Mouse (Mus musculus): ENCODE data around the gene Ppp1r1b.

Gene Ppp1r1b

GRCm38 (mm10) chr11:98347385-98348082 lies 670 bp upstream of the Ppp1r1b start:
- peak in 1 of 2 experiments; percentile 39 for DNase-seq

- no peak for DNase-seq
These were observed 1.1 kb downstream of the Ppp1r1b start for GRCm38 (mm10) chr11:98349308-98349707.

DNA sequence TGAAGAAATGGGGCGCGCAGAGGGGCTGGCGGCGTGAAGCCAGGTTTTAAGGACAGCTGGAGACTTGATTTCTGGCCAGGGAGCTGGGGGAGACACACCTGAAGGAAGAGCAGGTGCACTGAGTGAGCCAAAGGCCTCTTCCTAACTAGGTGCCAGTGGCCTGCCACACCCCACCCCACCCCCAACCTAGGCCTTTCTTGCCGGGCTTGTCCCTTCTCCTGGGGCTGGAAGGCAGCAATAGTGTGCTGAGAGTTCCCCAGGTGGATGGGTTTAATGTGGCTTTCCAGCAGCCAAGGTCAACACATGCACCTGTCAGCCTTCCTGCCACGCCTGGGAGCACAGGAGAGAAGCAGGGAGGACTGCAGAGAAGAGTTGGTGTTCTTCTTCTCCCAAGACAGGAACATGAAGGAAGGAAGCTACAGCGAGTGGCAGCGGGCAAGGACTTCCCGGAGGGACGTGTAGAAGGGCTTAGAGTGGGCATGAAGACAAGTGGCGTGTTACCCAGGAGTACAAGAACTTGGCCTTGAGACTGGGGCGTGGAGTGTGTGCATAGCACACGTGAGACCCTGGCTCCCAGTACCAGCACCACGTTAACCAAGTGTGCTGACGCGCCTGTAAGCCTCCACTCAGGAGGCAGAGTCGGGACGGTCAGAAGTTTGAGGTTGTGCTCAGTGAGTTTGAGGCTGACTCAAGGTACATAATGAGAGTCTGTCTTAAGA lies 4.2 kb downstream of the Ppp1r1b start:
- peak in 1 of 2 experiments; percentile 45 for DNase-seq

GRCm38 (mm10) chr11:98353651-98354211 lies 5.5 kb downstream of the Ppp1r1b start:
- peak in 1 of 2 experiments; percentile 74 for DNase-seq

- no peak for DNase-seq
These were observed 6.2 kb downstream of the Ppp1r1b start for GRCm38 (mm10) chr11:98354445-98354844.

DNA sequence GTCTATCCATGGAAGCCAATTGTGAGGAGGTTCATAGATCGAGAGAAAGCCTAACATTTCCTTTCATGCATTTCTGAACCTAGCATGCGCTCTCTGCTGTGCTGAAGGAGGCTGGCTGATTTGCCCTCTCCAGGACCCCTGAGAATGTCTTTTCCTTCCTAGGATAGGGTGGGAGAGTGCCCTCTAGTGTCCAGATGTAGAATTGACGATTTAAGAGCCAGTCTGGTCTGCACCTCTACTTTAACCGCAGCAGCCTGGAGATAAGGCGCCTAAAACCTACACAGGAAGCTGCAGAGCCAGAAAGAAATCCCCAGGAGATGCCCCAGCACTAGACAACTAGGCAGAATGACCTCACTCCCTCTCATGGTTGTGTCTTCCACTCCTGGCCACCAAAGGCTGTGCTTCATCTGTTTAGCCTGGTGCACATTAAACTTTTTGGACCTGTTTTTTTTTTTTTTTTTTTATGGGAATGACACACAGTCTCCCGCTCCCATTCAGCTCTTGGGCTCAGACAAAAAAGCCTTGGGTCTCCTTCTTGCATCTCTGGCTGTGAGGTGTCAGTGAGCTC lies 7.6 kb downstream of the Ppp1r1b start:
- DNase-seq: peak in 1 of 2 experiments; percentile 69

GRCm38 (mm10) chr11:98356625-98357394 lies 8.6 kb downstream of the Ppp1r1b start:
- DNase-seq: no peak

DNA sequence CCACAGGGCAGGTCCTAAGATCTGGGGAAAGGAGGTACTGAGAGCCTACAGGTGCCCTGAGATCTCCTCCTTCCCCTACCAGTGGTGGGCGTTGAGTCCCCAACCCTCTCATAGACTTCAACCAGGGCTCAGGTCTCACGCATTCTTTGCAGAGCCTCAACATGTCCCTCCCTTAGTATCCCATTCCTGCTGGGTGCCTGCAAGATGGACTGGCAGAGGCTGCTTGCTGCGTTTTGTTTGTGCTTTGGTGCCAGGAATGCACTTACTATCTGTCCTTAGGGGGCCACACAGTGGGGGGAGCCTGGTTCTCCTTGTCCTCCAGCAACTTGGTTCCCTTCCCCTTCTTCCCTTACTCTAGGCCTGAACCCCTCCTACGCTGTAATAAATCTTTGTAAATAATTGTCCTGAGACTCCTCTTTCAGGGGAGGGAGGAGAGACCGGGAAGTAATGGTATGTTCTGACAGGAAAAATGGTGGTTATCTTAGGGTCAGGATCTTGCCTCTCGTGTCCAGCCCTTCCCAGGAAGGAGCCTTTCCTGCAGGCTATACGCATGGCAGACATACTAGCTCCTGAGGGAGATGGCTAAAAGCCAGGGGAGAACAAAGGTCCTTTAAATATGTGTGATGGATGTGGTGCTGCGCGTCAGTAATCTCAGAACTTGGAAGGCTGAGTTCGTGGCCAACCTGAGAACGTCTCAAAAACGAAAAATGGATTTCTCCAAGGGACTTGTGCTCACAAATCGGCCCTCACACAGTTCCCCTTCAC lies 9.4 kb downstream of the Ppp1r1b start:
- peak in 1 of 2 experiments; percentile 57 for DNase-seq

DNA sequence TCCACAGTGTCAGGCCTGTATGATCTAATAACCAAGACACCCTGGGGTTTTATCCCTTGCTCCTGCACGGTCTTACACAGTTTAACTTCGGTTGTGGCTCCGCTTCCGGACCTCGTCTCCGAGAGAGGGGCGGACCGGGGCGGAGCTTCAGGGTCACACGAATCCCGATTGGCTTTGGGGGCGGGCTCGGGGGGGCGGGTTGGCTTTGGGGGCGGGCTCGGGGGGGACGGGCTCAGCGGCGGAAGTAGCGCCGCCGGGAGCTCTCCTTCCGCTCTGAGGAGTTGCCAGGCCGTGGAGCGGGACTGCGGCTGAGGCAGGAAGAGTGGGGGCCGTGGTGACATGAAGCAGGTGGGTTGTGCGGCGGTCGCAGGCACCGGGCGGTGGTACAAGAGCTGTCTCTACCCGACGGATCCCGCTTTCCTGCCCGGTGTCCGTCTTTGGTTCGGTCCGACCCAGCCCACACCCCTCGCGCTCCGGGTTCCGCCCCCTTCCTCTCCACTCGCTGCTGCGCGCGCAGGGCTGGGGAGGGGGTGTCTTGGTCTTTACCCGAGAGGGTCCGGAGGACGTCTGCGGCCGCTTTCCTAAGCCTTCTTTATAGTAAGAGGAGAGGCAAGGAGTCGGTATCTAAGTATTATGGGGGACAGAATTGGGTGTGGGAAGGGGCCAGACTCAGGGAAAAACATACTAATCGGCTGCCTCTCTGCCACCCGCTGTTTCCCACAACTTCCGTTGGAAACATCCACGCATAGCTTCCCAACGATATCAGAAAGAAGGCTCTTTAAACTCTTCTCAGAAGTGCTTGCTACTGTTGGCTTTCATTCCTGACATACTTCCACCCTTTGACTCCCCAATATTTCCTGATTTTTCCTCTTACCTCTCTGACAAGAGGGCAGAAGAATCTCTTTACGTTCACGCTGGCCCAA lies 10.2 kb downstream of the Ppp1r1b start, which contains the start of gene Stard3:
Gene Stard3 (plus strand): TSS at position 208 of the 923 bp plus-strand sequence.
- DNase-seq: peak; percentile 94 to 95

DNA sequence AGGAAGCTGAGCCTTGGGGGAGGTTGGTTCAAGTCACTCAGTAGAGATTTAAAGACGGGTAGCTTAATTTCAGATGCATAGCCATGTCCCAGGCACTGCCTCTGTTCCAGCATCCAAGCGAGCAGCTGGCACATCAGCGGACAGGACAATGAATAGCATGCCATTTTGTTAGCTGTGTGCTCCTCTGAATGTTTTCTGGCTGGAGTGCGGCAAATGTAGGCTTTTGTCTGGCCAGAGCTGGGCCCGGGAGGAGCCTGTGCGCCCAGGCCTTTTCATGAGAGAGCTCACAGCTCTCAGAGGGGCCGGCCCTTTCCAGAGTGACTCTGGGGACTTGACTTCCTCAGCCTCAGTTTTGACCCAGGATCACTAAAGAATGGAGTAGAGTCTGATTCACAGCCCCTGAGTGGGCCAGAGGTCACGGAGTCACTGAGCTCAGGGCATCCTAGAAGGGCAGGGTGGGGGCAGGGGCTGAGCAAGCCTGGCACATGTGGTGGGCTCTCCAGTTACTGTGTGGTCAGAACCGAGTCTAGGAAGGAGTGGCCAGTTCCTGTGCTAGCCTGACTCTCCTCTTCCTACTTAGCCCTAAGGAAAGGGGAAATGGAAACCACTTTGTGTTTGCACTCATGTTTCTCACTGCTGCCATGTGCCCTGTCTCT lies 12.8 kb downstream of the Ppp1r1b start:
- DNase-seq: peak in 1 of 2 experiments; percentile 38

GRCm38 (mm10) chr11:98363817-98364216 lies 15.6 kb downstream of the Ppp1r1b start:
- no peak for DNase-seq

DNA sequence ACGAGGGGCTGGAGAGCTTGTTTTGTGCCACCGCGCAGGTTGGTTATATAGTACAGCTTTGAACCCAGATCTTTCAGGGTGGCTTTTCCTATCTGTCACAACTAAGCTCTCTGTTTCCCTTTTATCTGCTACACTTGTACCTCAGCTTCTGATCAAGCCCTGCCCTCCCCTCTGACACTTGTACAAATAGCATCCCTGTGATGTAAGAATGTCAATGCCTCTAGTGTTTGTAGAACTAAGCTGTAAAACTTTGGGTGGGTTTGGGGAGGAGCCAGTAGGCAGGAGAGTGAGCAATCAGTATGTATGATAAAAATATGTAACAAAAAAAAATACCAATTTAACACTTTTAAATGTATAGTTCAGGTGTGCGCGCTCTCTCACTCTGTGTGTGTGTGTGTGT lies 16.2 kb downstream of the Ppp1r1b start:
- no peak for DNase-seq

DNA sequence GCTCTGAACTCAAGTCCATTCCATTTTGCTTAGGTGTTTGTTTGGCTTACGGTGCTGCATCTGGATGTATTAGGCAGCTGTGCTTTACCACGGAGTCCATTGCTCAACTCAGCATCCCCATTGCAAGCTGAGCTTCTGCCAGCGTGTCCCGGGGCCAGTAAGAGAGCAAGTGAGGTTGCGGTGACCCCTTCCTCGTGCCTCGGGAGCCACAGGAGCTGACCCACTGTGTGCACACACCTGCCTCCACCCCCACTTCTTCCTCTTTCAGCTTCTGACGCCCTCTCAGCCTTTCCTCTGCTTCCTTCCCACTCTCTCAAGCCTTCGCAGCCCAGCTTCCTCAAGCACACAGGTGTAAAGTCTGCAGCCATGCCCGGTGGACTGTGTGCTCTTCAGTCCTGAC lies 18.1 kb downstream of the Ppp1r1b start:
- DNase-seq: no peak

- DNase-seq: no peak
These were observed 19.1 kb downstream of the Ppp1r1b start for GRCm38 (mm10) chr11:98367171-98367862.

DNA sequence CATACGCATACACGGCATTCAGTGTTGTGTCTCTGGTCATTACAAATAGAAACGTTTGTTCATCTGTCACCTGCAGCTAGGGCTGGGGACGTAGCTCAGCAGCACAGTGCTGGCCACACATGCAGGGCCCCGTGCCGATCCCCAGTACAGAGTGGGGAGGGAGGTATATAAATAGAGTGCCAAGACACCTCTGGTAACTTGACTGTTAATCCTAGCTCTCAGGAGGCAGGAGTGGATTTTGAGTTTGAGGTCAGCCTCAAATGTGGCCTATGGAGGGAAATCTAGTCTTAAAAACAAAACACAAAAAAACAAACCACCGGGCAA lies 19.6 kb downstream of the Ppp1r1b start:
- DNase-seq: no peak

DNA sequence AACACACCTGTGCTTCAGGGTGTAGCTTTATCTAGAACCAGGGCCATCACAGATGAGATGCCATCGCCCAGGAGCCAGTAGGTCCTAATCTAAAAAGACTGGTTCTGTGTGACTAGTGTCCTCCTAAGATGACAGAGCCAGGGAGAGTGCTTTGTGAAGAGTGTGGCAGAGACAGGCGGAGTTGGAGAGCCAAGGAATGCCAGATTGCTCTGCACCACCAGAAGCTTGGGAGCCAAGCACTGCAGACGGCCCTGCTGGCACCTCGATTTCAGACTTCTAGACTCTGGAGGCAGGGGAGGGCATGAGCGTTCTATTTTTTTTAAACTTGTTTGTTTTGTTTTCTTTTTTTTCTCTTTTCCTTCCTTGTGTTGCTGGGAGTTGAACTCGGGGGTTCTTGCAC lies 21.1 kb downstream of the Ppp1r1b start:
- DNase-seq: no peak

DNA sequence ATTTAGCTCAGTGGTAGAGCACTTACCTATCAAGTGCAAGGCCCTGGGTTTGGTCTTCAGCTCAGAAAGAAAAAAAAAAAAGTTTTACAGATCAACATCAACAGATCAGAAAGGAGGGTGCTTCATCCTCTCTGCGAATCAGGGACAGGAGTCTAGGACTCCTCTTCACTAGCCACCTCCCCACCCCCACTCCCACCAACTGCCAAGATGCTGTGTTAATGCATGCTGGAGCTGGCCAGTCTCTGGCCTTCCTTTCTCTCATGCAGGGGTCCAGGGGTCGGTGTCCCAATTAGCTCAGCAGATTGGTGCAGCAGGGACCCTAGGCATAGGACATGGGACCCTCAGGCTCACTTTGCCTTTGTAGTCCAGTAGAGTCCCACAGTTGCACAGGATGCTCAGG lies 22.4 kb downstream of the Ppp1r1b start:
- DNase-seq: no peak

DNA sequence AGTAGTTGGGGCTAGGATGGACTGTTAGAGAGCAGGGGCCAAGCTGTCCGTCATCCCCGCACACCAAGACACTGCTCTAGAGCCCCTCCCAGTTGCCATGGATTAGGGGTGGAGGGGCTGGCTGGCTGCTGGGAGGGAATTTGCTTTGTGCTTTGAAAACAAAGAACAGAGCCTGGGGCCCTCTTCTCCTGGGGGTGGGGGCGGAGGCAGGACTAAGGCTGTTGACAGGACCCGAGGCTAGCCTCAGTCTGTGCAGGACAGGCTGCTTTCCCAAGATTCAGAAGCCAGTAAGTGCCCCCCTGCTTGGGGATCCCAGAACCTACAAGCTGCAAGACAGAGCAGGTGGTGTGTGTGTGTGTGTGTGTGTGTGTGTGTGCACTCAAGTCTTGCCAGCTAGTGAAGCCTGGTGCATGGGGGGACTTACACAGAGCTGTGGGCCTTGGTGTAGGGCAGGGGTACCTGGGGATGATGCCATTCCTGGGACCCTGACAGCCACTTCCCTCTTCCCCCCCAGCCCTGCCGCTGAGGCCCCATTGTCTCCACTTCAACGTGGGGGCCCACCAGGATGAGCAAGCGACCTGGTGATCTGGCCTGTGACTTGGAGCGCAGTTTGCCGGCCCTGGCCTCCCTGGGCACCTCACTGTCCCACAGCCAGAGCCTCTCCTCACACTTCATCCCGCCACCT lies 23.5 kb downstream of the Ppp1r1b start:
- no peak for DNase-seq

GRCm38 (mm10) chr11:98372406-98372805 lies 24.2 kb downstream of the Ppp1r1b start:
- peak in 1 of 2 experiments; percentile 72 for DNase-seq

Measured in lung, postnatal 4 days (tissue).